In genomic region chr6:137756310-137756709, GRCm38 (mm10) we compare ENCODE assay signal across 9 mouse cellular contexts. TPM values are rescaled to one million over a fixed set of nuclear protein-coding genes. Genes with fewer than 3 reads are reported as not detected.
DNase-seq lines count a peak whose midpoint lies in the region; ATAC-seq and TF ChIP-seq lines count a peak whose summit lies in the region.
"Had no signal": no experiment of that assay in that cellular context is flagged by ENCODE, and none has a peak within 500 bp of the region (broad histone marks: within the 10 kb centered on the region; RNA-seq: fewer than 3 reads in every experiment).

No protein-coding gene starts in this region.

- no peak overlapping the region for H3K27ac ChIP-seq in forebrain, embryonic 11.5 days (ENCODE audit: low read depth, low read length)
- no peak overlapping the region for H3K27ac ChIP-seq in forebrain, embryonic 15.5 days (replicated peaks)
- H3K27ac ChIP-seq in midbrain, postnatal 0 days (ENCODE audit: low read depth, low read length), result no peak overlapping the region
- H3K27ac ChIP-seq in midbrain, embryonic 11.5 days (ENCODE audit: low read depth, low read length), result no peak overlapping the region

- peaks cover 3% of the 10 kb centered on the region; the same call in 1 of the 2 replicates for H3K36me3 ChIP-seq in forebrain, embryonic 11.5 days (ENCODE audit: control insufficient read depth, insufficient read depth, low read length)
- peaks cover 15% of the 10 kb centered on the region for H3K36me3 ChIP-seq in forebrain, embryonic 15.5 days
- peaks cover 6% of the 10 kb centered on the region for H3K36me3 ChIP-seq in midbrain, postnatal 0 days (ENCODE audit: insufficient read depth, low read length)
- H3K36me3 ChIP-seq in midbrain, embryonic 11.5 days (ENCODE audit: control insufficient read depth, insufficient read depth, low read length), result no peaks in the 10 kb centered on the region

- no peaks in the 10 kb centered on the region for H3K9me3 ChIP-seq in forebrain, embryonic 11.5 days (ENCODE audit: control insufficient read depth, low read length)
- H3K9me3 ChIP-seq in forebrain, embryonic 15.5 days, result no peaks in the 10 kb centered on the region
- H3K9me3 ChIP-seq in midbrain, postnatal 0 days (ENCODE audit: low read length), result no peaks in the 10 kb centered on the region
- H3K9me3 ChIP-seq in midbrain, embryonic 11.5 days (ENCODE audit: control insufficient read depth, low read length), result no peaks in the 10 kb centered on the region
- H3K9me3 ChIP-seq: megakaryocyte, embryonic 14.5 days had no signal

- TF ChIP-seq CTCF in midbrain, postnatal 0 days (IDR thresholded peaks at IDR 0.05), result peak; percentile 79

- DNase-seq in forebrain, embryonic 11.5 days (ENCODE audit: low spot score), result peak; percentile 58
- DNase-seq in midbrain, postnatal 0 days (ENCODE audit: low spot score), result peak; percentile 22
- DNase-seq in midbrain, embryonic 11.5 days (ENCODE audit: low spot score, missing footprints), result no peak
- peak; percentile 24 for DNase-seq in T-cell, adult 2 months (ENCODE audit: low spot score)
- DNase-seq in lung, postnatal 10 days, result peak; percentile 35
- no peak for DNase-seq in frontal cortex, postnatal 25 days (ENCODE audit: low spot score in 2 of 2)

- WGBS in forebrain, embryonic 11.5 days, result 66% methylated on average over 5 of the region's 5 CpGs
- WGBS in forebrain, embryonic 15.5 days, result 69% methylated on average over 5 of the region's 5 CpGs
- 72% methylated on average over 5 of the region's 5 CpGs for WGBS in midbrain, postnatal 0 days
- WGBS in midbrain, embryonic 11.5 days, result 75% methylated on average over 5 of the region's 5 CpGs

- no peak overlapping the region for H3K4me2 ChIP-seq in forebrain, embryonic 11.5 days (ENCODE audit: low read depth, low read length, severe bottlenecking)
- no peak overlapping the region for H3K4me2 ChIP-seq in forebrain, embryonic 15.5 days (replicated peaks)
- no peak overlapping the region for H3K4me2 ChIP-seq in midbrain, postnatal 0 days (ENCODE audit: low read depth, low read length, poor library complexity, severe bottlenecking)
- no peak overlapping the region for H3K4me2 ChIP-seq in midbrain, embryonic 11.5 days

- H3K27me3 ChIP-seq in forebrain, embryonic 11.5 days (ENCODE audit: control insufficient read depth, insufficient read depth, low read length), result no peaks in the 10 kb centered on the region
- H3K27me3 ChIP-seq in forebrain, embryonic 15.5 days, result no peaks in the 10 kb centered on the region
- H3K27me3 ChIP-seq in midbrain, postnatal 0 days (ENCODE audit: insufficient read depth, low read length), result no peaks in the 10 kb centered on the region
- H3K27me3 ChIP-seq in midbrain, embryonic 11.5 days (ENCODE audit: control insufficient read depth, insufficient read depth, low read length), result no peaks in the 10 kb centered on the region
- H3K27me3 ChIP-seq: megakaryocyte, embryonic 14.5 days had no signal

- ATAC-seq in forebrain, embryonic 11.5 days (replicated peaks; ENCODE audit: low FRiP score), result no peak
- no peak for ATAC-seq in forebrain, embryonic 15.5 days (replicated peaks)
- no peak for ATAC-seq in midbrain, postnatal 0 days (ENCODE audit: low FRiP score)
- no peak for ATAC-seq in midbrain, embryonic 11.5 days (ENCODE audit: low FRiP score)
- ATAC-seq in erythroid progenitor cell, adult 5-6 weeks (replicated peaks; ENCODE audit: low FRiP score, poor library complexity, severe bottlenecking), result no peak

- 0 out of 2 replicates have a peak, but pooled peaks cover 5% of the 10 kb centered on the region for H3K4me1 ChIP-seq in forebrain, embryonic 11.5 days (replicated peaks; ENCODE audit: control insufficient read depth, insufficient read depth, low read length)
- peaks cover 11% of the 10 kb centered on the region for H3K4me1 ChIP-seq in forebrain, embryonic 15.5 days
- H3K4me1 ChIP-seq in midbrain, postnatal 0 days (ENCODE audit: insufficient read depth, low read length), result no peaks in the 10 kb centered on the region
- H3K4me1 ChIP-seq in midbrain, embryonic 11.5 days (ENCODE audit: control insufficient read depth, insufficient read depth, low read length), result peaks cover 8% of the 10 kb centered on the region

- no peak overlapping the region for H3K4me3 ChIP-seq in forebrain, embryonic 11.5 days (ENCODE audit: low read depth, low read length)
- H3K4me3 ChIP-seq in forebrain, embryonic 15.5 days, result no peak overlapping the region
- H3K4me3 ChIP-seq in midbrain, postnatal 0 days (ENCODE audit: low read depth, low read length), result no peak overlapping the region
- no peak overlapping the region for H3K4me3 ChIP-seq in midbrain, embryonic 11.5 days (ENCODE audit: low read depth, low read length)
- H3K4me3 ChIP-seq: megakaryocyte, embryonic 14.5 days had no signal

- H3K9ac ChIP-seq in forebrain, embryonic 11.5 days (ENCODE audit: low read length), result no peak overlapping the region
- no peak overlapping the region for H3K9ac ChIP-seq in forebrain, embryonic 15.5 days (replicated peaks)
- H3K9ac ChIP-seq in midbrain, postnatal 0 days (replicated peaks; ENCODE audit: low read length, poor library complexity, severe bottlenecking), result no peak overlapping the region
- no peak overlapping the region for H3K9ac ChIP-seq in midbrain, embryonic 11.5 days (ENCODE audit: low read length)

RNA-seq across cellular contexts. Expression of gene Dera, which starts 2.0 kb away (rescaled TPM):
- 44.5 and 46.4 TPM in 2 replicates for polyA plus RNA-seq in forebrain, embryonic 11.5 days (2014; fragmentation: Nextera tagmentation; extraction: Ambion mirVana)
- 10.0 and 11.1 TPM in 2 replicates for polyA plus RNA-seq in forebrain, embryonic 15.5 days (2015; fragmentation: Nextera tagmentation; extraction: Ambion mirVana)
- 7.3 and 8.7 TPM in 2 replicates for total RNA-seq in midbrain, postnatal 0 days (2014; rRNA removed)
- 14.2 and 15.6 TPM in 2 replicates for polyA plus RNA-seq in midbrain, postnatal 0 days (2015; fragmentation: Nextera tagmentation; extraction: Ambion mirVana)
- polyA plus RNA-seq in midbrain, embryonic 11.5 days (2014; fragmentation: Nextera tagmentation; extraction: Ambion mirVana), result 59.9 and 64.0 TPM in 2 replicates
- total RNA-seq in erythroid progenitor cell, adult 5-6 weeks (2015; ENCODE audit: low replicate concordance), result 6.1 and 16.3 TPM in 2 replicates
- total RNA-seq in erythroid progenitor cell, adult 5-6 weeks (2017; ENCODE audit: low replicate concordance), result 14.5 and 16.9 TPM in 2 replicates

RNA-seq across cellular contexts. Expression of gene Strap, which starts 21.4 kb away (rescaled TPM):
- polyA plus RNA-seq in forebrain, embryonic 11.5 days (2014; fragmentation: Nextera tagmentation; extraction: Ambion mirVana), result 235 and 245 TPM in 2 replicates
- 181 and 182 TPM in 2 replicates for polyA plus RNA-seq in forebrain, embryonic 15.5 days (2015; fragmentation: Nextera tagmentation; extraction: Ambion mirVana)
- total RNA-seq in midbrain, postnatal 0 days (2014; rRNA removed), result 80.9 and 105 TPM in 2 replicates
- polyA plus RNA-seq in midbrain, postnatal 0 days (2015; fragmentation: Nextera tagmentation; extraction: Ambion mirVana), result 164 and 166 TPM in 2 replicates
- 259 and 280 TPM in 2 replicates for polyA plus RNA-seq in midbrain, embryonic 11.5 days (2014; fragmentation: Nextera tagmentation; extraction: Ambion mirVana)
- 59.1 and 90.1 TPM in 2 replicates for total RNA-seq in erythroid progenitor cell, adult 5-6 weeks (2015; ENCODE audit: low replicate concordance)
- 139 and 149 TPM in 2 replicates for total RNA-seq in erythroid progenitor cell, adult 5-6 weeks (2017; ENCODE audit: low replicate concordance)

Comparison
In these comparisons a context has a peak if more than half of its experiments do, and no peak if none do; other contexts are left out.
1. DNase-seq: peak in forebrain, embryonic 11.5 days (single experiment), midbrain, postnatal 0 days (single experiment), T-cell, adult 2 months (single experiment) and lung, postnatal 10 days (single experiment); none in midbrain, embryonic 11.5 days (single experiment) and frontal cortex, postnatal 25 days (0 of 2).